Mouse (Mus musculus): ENCODE data around the gene Slc44a1. TPM values are rescaled to one million over a fixed set of nuclear protein-coding genes. Genes with fewer than 3 reads are reported as not detected.

Slc44a1 gene
- polyA plus RNA-seq, 2 experiments: 26.6 to 56.4 TPM

GRCm38 (mm10) chr4:53591941-53592340 lies 151.7 kb downstream of the Slc44a1 start:
- no peak for ATAC-seq (ENCODE audit: low FRiP score, low read depth)
- H3K9ac ChIP-seq (ENCODE audit: low read depth, low read length, severe bottlenecking): no peak overlapping the region

GRCm38 (mm10) chr4:53592386-53592785 lies 152.2 kb downstream of the Slc44a1 start:
- no peaks in the 10 kb centered on the region for H3K9me3 ChIP-seq (ENCODE audit: control insufficient read depth, low read length)
- H3K9ac ChIP-seq (ENCODE audit: low read depth, low read length, severe bottlenecking): no peak overlapping the region
- no peak overlapping the region for H3K4me3 ChIP-seq (replicated peaks; ENCODE audit: low read length)
- no peaks in the 10 kb centered on the region for H3K4me1 ChIP-seq (ENCODE audit: control insufficient read depth, insufficient read depth, low read length)
- 73% methylated on average over 9 of the region's 9 CpGs for WGBS
- no peak for ATAC-seq (ENCODE audit: low FRiP score, low read depth)
- no peak for DNase-seq (ENCODE audit: low spot score)
- no peak for TF ChIP-seq POLR2A (IDR thresholded peaks at IDR 0.05; ENCODE audit: borderline replicate concordance, extremely low read depth, insufficient read depth, insufficient read length)
- no peaks in the 10 kb centered on the region for H3K36me3 ChIP-seq (ENCODE audit: control insufficient read depth, insufficient read depth, low read length)
- H3K27ac ChIP-seq (replicated peaks; ENCODE audit: low read depth, low read length): no peak overlapping the region
- no peak overlapping the region for H3K4me2 ChIP-seq (replicated peaks; ENCODE audit: low read depth, low read length, severe bottlenecking)
- H3K27me3 ChIP-seq (ENCODE audit: control insufficient read depth, insufficient read depth, low read length): no peaks in the 10 kb centered on the region

More at GRCm38 (mm10) chr4:53591941-53592340, 151.7 kb downstream of the Slc44a1 start:
- Histone ChIP-seq H3K4me2 (replicated peaks; ENCODE audit: low read depth, low read length, severe bottlenecking) (no peak overlapping the region), H3K27me3 (ENCODE audit: control insufficient read depth, insufficient read depth, low read length) (no peaks in the 10 kb centered on the region), H3K27ac (replicated peaks; ENCODE audit: low read depth, low read length) (no peak overlapping the region), H3K9me3 (ENCODE audit: control insufficient read depth, low read length) (no peaks in the 10 kb centered on the region), H3K36me3 (ENCODE audit: control insufficient read depth, insufficient read depth, low read length) (no peaks in the 10 kb centered on the region), H3K4me3 (replicated peaks; ENCODE audit: low read length) (no peak overlapping the region), H3K4me1 (ENCODE audit: control insufficient read depth, insufficient read depth, low read length) (no peaks in the 10 kb centered on the region)
- DNase-seq (ENCODE audit: low spot score): no peak
- no peak for TF ChIP-seq POLR2A (IDR thresholded peaks at IDR 0.05; ENCODE audit: borderline replicate concordance, extremely low read depth, insufficient read depth, insufficient read length)
- 85% methylated on average over 8 of the region's 8 CpGs for WGBS

- peak; percentile 41; the same call in 1 of the 2 replicates for ATAC-seq (ENCODE audit: low FRiP score, low read depth)
Measured at GRCm38 (mm10) chr4:53594204-53594603, 154.0 kb downstream of the Slc44a1 start.

GRCm38 (mm10) chr4:53595246-53596062 lies 155.2 kb downstream of the Slc44a1 start:
- H3K27me3 ChIP-seq (ENCODE audit: control insufficient read depth, insufficient read depth, low read length): no peaks in the 10 kb centered on the region
- ATAC-seq (ENCODE audit: low FRiP score, low read depth) (no peak), DNase-seq (ENCODE audit: low spot score) (no peak)
- WGBS: 70% methylated on average over 12 of the region's 12 CpGs
- H3K36me3 ChIP-seq (ENCODE audit: control insufficient read depth, insufficient read depth, low read length): no peaks in the 10 kb centered on the region
- no peaks in the 10 kb centered on the region for H3K4me1 ChIP-seq (ENCODE audit: control insufficient read depth, insufficient read depth, low read length)
- H3K4me3 ChIP-seq (replicated peaks; ENCODE audit: low read length): no peak overlapping the region
- H3K27ac ChIP-seq (replicated peaks; ENCODE audit: low read depth, low read length): no peak overlapping the region
- H3K4me2 ChIP-seq (replicated peaks; ENCODE audit: low read depth, low read length, severe bottlenecking): no peak overlapping the region
- no peaks in the 10 kb centered on the region for H3K9me3 ChIP-seq (ENCODE audit: control insufficient read depth, low read length)
- H3K9ac ChIP-seq (ENCODE audit: low read depth, low read length, severe bottlenecking): no peak overlapping the region
- TF ChIP-seq POLR2A (IDR thresholded peaks at IDR 0.05; ENCODE audit: borderline replicate concordance, extremely low read depth, insufficient read depth, insufficient read length): no peak

More at GRCm38 (mm10) chr4:53594204-53594603, 154.0 kb downstream of the Slc44a1 start:
- no peak overlapping the region for H3K9ac ChIP-seq (ENCODE audit: low read depth, low read length, severe bottlenecking)
- H3K27ac ChIP-seq (replicated peaks; ENCODE audit: low read depth, low read length): no peak overlapping the region
- DNase-seq (ENCODE audit: low spot score): peak; percentile 75
- no peak overlapping the region for H3K4me2 ChIP-seq (replicated peaks; ENCODE audit: low read depth, low read length, severe bottlenecking)
- WGBS: 18% methylated on average over 4 of the region's 4 CpGs
- H3K27me3 ChIP-seq (ENCODE audit: control insufficient read depth, insufficient read depth, low read length): no peaks in the 10 kb centered on the region
- H3K4me3 ChIP-seq (replicated peaks; ENCODE audit: low read length): no peak overlapping the region
- no peaks in the 10 kb centered on the region for H3K9me3 ChIP-seq (ENCODE audit: control insufficient read depth, low read length)
- no peaks in the 10 kb centered on the region for H3K36me3 ChIP-seq (ENCODE audit: control insufficient read depth, insufficient read depth, low read length)
- TF ChIP-seq POLR2A (IDR thresholded peaks at IDR 0.05; ENCODE audit: borderline replicate concordance, extremely low read depth, insufficient read depth, insufficient read length): no peak
- H3K4me1 ChIP-seq (ENCODE audit: control insufficient read depth, insufficient read depth, low read length): no peaks in the 10 kb centered on the region

- Histone ChIP-seq H3K4me3 (replicated peaks; ENCODE audit: low read length) (no peak overlapping the region), H3K4me1 (ENCODE audit: control insufficient read depth, insufficient read depth, low read length) (no peaks in the 10 kb centered on the region), H3K27ac (replicated peaks; ENCODE audit: low read depth, low read length) (no peak overlapping the region), H3K9ac (ENCODE audit: low read depth, low read length, severe bottlenecking) (no peak overlapping the region), H3K4me2 (replicated peaks; ENCODE audit: low read depth, low read length, severe bottlenecking) (no peak overlapping the region), H3K27me3 (ENCODE audit: control insufficient read depth, insufficient read depth, low read length) (no peaks in the 10 kb centered on the region), H3K9me3 (ENCODE audit: control insufficient read depth, low read length) (no peaks in the 10 kb centered on the region), H3K36me3 (ENCODE audit: control insufficient read depth, insufficient read depth, low read length) (no peaks in the 10 kb centered on the region)
- DNase-seq (ENCODE audit: low spot score): no peak
- 88% methylated on average over 15 of the region's 15 CpGs for WGBS
- no peak for TF ChIP-seq POLR2A (IDR thresholded peaks at IDR 0.05; ENCODE audit: borderline replicate concordance, extremely low read depth, insufficient read depth, insufficient read length)
- no peak for ATAC-seq (ENCODE audit: low FRiP score, low read depth)
Measured at GRCm38 (mm10) chr4:53596063-53596895, 156.1 kb downstream of the Slc44a1 start.

All from limb, embryonic 14.5 days (tissue).